Mouse (Mus musculus) G1E-ER4 (cell line): Measurements from ENCODE around the gene Ap5m1. TPM values are rescaled to one million over a fixed set of nuclear protein-coding genes. Genes with fewer than 3 reads are reported as not detected.

Source experiments
- GATA1 ChIP-seq: IDR thresholded peaks from one replicate; pipeline ENCODE4 v1.8.0; 2012; ENCODE audit warnings: low read length, inconsistent platforms
- polyA plus RNA-seq: library from polyadenylated mRNA; stranded (reverse); fragments of >175 nt; gene quantifications from 2 replicates; pipeline ENCODE4 v1.2.3, GENCODE M21; 2012

The Ap5m1 gene
- polyA plus RNA-seq, result 1.3 and 3.8 TPM in 2 replicates

DNA sequence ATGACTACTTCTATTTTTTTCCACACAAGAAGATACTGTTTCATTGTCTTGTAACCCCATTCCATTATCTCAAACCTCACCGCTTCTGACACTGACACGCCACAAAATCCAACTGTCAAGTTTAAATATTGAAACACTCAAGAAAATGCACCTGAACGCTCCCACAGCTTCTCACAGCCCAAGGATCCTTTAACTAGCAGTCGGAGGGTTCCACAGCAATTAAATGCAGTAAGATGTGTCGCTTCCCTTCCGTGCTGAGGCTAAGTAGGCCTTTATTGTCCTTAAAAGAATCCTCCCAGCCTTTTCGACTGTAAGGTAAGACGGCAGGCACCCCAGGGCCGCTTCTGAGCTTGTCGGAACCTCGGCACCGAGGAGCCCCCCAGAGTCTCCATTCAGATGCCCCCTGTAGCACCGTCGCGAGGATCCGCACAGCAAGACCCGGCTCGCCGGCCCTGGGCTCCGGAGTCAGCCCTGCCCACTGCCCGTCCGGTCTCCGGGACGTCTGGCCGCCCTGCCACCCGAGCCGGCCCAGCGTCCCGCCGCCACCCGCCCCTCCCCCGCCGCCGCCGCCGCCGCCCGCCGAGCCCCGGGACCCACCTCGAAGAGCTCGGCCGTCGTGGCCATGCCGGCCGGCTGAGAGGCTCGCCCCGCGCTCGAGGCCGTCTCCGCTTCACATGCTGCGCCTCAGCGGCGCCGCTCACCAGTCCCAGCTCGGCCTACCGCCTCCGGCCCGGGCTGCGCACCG, at the start of gene Ap5m1:
TSS of gene Ap5m1 (plus strand) at position 569 of the 745 bp plus-strand sequence.
- TF ChIP-seq GATA1, result no peak

DNA sequence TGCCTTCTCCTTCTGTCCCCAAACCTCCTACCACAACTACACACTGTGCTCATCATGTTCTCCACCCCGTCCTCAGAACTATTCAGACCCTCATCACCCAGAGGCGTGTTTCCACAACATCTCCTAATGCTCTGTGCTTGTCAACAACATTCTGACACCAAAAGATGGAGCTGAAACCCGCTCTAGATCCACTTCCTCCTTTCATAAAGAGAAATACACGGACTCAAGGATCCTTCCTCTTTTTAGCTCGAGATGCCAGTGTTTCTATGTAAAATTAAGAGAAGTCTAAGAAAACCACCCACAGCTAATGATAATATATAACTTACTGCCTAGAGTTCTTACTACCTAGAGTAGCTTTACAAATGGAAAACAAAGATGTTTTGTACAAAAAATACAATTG, 46.1 kb upstream of the Ap5m1 start:
- TF ChIP-seq GATA1, result no peak

DNA sequence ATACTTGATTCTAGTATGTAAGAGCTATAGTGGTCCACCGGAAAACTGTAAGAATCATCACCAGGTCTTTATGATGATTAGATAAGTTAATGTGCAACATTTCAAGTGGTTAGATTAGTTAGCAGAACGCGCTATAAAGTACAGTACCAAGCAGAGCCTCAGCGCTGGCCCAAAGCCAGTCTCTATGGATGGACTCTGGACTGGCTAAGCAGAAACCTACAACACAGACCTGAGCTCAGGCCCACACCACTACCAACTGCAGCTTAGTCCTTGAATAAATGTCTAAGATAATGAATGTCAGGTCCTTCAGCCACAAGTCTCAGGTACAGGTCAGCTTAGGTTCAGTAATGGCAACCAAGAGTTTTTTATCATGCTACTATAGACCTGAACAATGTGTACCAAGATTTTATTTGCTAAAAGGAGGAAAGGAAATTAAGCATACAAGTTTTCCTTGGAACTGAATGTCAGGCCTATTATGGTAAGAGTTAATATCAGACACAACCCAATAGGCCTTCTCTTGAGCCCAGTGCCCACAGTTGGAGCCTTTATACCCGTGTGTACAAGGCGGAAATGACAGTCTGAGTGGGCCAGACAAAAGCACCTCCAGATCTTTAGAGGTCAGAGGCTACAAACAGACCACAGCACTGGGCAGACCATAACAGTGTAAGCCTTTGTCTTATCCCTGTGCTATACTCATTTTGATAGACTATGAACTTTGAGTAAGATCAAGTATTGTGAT, 38.7 kb upstream of the Ap5m1 start:
- TF ChIP-seq GATA1, result no peak

DNA sequence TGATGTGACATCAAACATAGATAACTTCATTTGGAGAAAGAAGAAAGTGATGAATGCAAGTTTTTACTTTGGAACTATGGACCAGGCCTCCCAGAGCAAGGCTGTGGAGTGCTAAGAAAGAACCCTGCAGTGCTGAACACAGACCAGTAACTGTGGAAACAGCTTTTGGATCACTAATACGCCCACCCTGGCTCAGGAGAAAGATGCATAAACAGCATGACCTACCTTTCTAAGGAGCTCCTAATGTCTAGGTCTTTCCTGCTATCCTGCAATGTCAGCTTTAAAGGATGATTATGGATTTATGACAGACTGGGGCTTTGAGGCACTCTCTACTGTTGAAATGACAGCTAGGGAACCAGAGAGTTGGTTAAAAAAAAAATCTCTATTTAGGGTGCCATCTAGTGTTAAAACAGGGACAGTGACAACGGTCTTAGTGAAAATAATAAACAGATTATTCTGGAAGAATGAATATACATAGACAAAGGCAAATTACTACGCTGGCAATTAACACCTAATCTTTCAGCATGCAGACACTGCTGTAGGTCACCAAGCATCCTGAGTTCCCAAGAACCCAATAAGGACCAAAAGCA, 38.0 kb upstream of the Ap5m1 start:
- TF ChIP-seq GATA1, result no peak

DNA sequence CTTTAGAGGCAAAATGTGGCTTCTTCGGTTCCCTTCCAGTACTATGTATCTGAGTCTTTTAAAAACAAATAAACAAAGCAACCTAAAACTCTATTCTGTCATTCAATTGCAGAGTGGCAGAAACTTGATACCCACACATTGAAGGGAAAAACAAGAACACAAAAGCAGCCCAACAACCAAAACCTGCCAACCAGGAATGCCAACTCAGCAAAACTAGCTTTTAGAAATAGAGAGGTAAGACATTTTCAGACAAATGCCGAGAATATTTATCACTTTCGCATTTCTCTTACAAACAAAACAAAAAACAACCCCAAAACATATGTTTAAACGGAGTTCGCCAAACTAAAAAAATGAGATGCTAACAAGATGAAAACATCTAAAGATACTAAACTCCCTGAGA, 36.9 kb upstream of the Ap5m1 start:
- TF ChIP-seq GATA1, result no peak

DNA sequence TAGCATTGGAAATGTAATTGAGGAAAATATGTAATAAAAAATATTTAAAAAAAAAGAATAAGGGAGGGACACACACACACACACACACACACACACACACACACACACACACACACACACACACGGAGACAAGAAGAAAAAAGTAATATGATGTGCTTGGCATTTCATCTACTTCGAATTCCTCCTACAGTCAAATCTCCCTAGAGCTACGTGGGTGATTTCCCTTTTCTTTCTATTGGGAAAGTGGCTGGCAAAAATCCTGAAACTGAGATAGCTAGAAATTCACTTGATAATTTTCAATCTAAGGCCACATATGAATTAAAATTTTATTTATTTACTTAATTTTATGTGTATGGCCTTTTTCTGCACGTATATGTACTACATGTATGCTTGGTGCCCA, 20.3 kb upstream of the Ap5m1 start:
- no peak for TF ChIP-seq GATA1

DNA sequence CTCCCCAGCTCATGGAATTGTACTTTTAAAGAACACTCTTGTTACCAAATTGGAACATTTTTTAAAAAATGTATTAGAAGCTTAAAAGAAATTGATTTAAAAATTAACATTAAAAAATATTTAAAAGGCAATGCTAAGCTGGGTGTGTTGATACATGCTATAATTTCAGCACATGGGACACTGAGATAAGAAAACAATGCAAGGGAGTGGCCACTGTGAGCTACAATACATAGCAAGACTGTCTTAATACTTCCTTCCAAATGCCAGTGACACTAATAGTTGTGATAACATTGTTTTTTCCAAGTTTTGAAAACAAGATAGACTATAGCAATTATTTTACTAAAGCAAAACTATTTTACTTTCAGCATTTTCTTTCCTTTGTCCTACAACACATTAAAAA, 16.4 kb upstream of the Ap5m1 start:
- no peak for TF ChIP-seq GATA1

DNA sequence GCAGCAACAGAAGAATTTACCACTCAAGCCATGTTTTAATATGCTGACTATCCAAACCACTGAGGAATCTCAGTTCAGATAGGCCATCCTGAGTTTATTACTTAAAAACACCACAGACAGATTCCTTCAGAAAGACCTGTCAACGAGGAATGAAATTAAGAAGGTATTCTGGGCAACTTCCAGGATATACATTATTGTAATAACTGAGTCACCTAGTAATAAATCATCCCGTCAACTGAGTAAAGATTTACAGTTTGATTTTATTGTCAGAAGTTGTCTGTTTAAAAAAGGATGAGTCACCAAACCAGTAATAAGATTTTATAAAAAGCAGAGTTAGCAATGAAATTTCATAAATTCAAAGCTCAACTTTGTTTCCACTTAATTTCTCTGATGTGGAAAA, 2.1 kb upstream of the Ap5m1 start:
- TF ChIP-seq GATA1, result no peak

DNA sequence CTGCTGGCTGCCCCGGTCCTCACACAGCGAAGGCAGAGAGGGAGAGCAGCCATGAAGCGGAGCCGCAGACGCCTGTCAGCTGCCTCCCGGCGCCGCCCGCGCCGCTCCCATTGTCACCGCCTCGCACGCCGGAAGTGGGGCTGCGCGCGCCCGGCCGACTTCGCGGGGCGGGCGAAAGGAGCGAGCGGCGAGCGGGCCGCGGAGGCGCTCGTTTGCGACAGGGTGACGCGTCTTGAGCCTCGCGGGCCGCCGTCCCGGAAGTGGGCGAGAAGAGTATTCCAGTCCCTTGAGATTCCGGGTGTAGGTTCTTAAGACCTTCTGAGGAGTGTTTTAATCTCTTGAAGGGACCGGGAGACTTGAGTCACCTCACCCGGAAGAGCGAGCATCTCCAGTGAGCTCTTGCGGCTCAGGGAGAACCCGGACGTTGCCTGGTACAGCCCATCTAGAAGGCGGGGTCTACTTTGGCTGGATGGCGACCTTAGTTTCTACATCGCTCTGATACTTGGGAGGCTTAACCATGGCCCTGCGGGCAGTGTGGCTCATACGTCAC, 452 bp downstream of the Ap5m1 start, which contains the start of gene Exoc5:
TSS of gene Exoc5 (minus strand) at position 380 of the 550 bp plus-strand sequence.
- TF ChIP-seq GATA1, result no peak

DNA sequence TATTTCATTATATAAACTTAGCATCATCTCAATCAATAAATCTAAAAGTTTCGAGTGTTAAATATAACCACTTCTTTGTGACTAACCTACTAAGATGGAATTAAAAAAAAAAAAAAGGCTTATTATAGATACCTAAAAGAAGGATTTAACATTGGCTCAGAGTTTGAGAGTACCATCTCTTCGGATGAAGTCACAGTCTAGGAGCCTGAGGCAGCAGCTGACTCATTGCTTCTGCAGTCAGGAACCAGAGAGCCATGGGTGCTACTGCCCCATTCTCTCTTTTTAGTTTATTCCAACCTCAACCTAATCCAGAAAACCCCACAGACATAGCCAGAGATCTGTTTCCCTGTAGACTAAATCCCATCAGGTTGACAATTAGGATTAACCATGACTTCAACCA, 6.9 kb downstream of the Ap5m1 start:
- no peak for TF ChIP-seq GATA1

DNA sequence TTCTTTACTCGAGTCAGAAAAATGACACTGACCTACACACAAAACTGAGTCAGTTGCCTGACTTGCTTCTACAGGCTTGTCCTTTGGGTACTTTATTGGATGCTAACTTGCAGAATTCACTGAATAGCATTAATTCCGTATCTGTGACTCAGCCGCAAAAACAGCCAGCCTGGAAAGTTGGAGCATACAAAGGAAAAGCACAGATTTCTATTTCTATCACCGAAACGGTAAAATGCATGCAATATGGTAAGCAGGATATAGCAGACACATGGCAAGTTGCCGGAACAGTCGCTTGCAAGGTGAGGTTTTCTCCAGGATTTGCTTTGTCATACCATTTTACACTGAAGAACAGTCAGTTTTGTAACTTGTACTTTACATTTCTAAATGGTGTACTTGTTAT, 8.0 kb downstream of the Ap5m1 start:
- TF ChIP-seq GATA1, result no peak

DNA sequence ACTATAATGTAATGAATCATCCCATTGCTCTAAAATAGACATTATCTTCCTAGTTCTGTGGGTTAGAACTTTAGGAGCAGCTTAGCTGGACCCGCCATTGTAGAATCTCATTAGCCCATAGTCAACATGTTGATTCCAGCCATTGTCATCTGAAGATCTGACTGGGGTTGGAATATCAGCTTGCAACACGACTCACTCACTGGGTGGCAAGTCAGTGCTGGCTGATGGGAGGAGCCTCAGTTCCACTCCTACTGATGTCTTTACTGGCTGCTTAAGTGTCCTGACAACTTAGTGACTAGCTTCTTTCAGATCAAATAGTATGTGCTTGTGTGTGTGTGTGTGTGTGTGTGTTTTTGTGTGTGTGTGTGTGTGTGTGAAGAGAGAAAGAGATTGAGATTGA, 8.5 kb downstream of the Ap5m1 start:
- no peak for TF ChIP-seq GATA1

DNA sequence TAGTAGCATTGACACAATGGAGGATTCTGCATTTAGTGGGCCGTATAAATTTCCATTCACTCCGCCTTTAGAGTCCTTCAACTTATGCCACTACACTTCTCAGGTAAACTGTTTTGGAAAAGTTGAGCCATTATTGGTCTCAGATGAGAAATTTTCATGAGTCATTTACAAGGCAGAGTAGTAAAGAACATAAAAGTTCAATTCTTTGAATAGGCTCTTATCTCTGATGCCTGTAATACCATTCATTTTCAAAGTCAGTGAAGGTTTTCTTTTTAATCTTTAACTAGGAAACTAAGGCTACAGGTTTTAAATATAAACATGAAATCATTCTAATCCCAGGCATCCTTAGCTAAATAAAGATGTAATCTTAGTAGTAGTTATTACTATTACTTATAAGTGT, 12.9 kb downstream of the Ap5m1 start:
- TF ChIP-seq GATA1, result no peak

DNA sequence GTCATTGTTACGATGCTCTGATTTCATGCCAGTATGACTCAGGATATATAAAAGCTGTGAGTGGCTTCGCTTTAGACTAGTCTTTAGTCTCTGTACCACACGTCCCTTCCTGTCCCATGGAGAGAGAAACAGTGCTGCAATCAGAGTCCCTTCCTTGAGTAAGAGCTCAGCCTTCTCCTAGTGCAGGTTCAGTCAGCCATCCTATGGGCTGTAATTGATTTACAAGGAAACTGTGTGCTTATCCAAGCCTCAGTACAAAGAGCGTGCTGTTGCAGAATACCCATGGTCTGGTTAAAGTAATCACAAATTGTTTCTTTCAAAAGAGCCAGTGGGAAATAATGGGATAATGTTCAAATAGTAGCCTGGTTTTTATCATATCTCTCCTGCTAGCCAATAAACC, 20.6 kb downstream of the Ap5m1 start:
- no peak for TF ChIP-seq GATA1

DNA sequence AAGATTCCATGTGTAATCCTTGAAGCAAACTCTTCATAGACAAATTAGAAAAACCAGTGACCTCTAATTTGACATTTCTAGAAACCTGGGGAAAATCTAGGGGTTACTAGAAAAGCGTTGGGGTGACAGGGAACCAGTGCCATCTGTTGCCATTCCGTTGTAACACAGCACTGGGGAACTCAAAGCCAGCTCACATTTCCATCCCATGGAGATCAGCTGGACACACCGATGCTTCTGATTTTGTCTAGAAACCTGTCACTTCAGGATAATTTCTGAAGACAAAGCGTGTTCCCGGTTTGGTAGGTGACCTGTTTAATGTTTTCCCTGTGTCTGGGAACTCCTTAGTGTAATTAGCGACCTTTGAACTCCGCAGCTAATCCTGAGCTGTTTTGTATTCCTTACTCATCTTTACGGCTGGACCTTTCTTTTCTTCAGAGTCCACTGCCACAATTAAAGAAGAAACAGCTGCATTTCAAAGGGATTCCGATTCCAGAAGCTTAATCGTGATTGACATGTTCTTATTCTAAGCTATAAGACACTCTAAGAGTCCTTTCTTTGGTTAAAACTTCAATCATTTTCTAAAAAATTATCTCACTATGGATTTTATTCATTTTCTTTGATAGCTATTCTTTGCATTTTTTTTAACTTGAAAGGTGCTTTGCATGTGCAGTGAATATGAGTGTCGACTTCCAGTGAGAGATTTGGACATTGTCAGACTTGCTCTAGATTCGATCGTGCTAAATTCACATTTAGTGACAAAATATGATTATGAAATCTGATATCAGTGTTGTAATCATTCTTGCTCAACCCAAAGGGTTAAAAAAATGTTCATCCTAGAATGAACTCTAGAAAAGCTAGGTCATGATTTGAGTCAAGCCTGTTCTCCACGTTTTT, 22.5 kb downstream of the Ap5m1 start:
- no peak for TF ChIP-seq GATA1

DNA sequence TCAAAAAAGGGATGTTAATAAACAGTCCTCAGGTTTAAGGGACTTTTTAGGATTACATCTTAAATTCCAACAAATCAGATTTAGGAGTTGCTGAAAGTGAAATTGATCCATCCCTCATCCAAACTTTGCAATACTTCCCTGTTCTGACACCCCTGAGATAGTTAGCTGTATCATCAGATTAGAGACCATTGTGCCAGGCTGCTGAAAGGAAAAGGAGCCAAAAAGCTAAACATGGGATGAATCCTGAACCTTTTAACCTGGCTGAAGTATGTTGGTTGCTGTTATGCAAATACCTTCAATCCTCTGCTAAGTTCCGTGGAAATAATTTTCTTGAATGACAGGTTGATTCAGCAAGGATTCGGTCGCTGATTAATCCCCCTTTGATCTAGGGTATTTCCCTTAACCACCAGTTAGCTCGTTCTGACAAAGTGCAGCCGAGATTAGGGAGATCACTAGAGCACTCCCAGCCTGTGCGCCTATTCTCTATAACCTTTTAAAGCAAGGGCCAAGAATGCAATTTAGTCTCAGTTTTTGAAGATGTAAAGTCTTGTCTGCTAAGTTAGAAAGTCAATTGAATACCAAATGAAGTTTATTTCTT, 23.7 kb downstream of the Ap5m1 start:
- TF ChIP-seq GATA1, result no peak
